Mouse (Mus musculus) lung, postnatal 4 days (tissue): Measurements from ENCODE around the gene P2rx3.

Source experiments
- DNase-seq, 2 experiments: peaks; one replicate each; pipeline ENCODE4 v3.0.0; 2021

Gene P2rx3

DNA sequence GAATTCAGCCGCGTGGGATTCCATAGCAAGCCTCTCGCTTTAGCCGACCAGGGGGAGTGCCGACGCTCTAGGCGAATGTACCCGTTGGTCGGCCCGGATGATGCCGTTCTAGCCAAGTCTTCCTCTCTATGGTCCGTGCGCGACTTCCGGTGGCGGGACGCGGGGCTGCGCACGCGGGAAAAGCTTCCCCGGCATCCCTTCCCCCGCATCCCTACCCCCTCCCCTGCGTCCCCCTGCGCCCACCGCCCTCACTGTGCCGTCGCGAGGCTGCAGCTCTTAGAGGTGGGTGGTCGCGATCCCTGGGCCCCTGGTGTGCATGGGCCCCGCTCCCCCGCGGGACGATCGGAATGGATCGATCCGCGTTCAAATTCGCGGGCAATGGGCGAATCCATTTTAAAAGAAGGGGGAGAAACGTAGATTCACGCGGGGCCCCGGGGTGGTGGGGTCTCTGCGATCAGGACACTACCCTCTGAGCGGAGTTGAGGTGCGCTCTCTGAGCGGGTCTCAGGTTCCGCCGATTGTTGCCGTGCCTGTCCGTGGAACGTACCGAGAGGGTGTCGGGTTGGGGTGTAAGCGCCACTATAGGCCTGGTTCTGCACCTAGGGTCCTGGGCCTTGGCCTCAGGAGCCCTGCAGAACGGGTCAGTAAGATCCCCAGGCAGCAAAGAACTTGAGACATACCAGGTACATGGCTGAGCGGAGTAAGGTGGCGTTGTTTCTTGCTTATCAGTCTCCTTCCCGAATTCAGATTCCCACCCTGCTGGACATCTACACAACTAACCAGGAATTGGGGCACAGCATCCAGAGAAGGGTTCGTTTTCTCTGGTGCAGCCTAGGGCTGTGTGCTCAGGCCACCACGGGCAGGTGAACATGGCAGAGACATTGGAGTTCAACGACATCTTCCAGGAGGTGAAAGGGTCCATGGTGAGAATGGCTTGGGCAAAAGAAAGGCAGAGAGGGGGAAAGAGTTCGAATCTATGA is at the start of gene P2rx3, which contains the start of gene Ssrp1:
Gene P2rx3 (minus strand): TSS at position 416 of the 980 bp plus-strand sequence.
Gene Ssrp1 (plus strand): TSS at position 188 of the 980 bp plus-strand sequence.
- peak; percentile 93 for DNase-seq

DNA sequence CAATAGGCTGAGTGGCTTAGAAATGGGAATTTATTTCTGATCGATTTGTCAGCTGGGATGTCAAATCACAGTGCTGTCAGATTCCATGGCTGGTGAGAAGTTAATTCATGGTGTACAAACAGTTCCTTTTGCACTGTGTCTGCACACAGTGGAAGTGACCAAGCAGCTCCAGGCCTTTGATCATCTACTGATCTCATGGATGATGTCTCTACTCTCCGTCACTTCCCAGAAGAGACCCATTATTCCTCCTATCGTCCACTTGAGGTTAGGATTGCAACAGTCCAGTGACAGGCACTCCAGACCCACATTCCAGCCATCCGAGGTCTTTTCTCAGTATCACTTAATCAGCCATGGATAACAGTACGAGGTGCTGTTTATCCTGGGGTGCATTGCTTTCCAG is 36.5 kb upstream of the P2rx3 start:
- peak; percentile 7 to 43 for DNase-seq

DNA sequence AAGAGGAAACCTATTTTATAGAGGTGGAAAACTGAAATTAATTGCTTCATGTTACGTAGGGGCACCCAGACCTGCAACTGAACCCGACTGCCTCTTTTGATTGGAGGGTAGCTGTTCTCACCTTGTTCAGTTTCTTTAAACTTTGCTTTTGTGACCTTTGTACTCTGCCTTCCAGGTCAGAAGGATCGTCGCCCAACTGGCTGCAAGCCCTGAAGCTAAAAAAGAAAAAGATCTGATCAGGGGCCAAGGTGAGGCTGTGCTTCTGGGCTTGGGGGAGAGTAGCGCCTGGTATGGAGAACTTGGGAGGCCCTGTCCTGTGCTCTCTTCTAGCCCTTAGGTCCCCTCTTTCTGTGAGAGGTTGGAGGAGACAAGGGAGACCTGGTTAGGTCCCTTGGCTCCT is 34.7 kb upstream of the P2rx3 start:
- DNase-seq, result no peak

DNA sequence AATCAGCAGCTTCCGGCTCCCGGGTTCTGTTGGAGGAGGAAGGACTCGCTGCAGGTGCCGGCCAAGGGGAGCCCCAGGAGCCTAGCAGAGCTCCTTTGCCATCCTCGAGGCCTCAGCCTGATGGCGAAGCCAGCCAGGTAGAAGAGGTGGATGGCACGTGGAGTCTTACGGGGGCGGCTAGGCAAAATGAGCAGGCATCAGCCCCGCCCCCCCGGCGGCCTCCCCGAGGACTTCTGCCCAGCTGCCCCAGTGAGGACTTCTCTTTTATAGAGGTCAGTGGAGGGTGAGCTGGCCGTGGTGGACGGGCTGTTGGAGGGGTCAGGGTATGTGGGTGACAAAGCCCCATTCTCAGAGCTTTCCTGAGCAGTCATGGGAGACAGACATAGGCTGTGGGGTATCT is 32.8 kb upstream of the P2rx3 start:
- peak; percentile 5 to 20 for DNase-seq

DNA sequence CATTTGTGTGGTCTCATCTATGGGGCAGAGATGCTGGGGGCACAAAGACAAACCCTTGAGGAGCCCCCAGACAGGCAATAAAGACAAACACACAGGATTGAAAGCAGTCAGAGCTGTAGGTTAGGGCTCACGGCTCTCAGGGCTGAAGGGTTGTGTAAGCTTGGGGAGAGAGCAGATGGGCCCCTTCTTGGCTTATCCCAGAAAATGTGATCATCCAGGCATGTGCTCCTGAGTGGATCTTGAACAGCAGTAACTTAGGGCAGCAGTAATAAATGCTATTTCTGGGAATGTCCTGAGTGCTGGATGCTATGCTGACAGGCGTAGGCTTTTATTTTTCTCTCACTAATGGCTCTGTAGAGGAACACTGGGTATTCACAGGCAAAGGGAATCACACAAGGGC is 31.4 kb upstream of the P2rx3 start:
- peak in 1 of 2 experiments; percentile 11 for DNase-seq

DNA sequence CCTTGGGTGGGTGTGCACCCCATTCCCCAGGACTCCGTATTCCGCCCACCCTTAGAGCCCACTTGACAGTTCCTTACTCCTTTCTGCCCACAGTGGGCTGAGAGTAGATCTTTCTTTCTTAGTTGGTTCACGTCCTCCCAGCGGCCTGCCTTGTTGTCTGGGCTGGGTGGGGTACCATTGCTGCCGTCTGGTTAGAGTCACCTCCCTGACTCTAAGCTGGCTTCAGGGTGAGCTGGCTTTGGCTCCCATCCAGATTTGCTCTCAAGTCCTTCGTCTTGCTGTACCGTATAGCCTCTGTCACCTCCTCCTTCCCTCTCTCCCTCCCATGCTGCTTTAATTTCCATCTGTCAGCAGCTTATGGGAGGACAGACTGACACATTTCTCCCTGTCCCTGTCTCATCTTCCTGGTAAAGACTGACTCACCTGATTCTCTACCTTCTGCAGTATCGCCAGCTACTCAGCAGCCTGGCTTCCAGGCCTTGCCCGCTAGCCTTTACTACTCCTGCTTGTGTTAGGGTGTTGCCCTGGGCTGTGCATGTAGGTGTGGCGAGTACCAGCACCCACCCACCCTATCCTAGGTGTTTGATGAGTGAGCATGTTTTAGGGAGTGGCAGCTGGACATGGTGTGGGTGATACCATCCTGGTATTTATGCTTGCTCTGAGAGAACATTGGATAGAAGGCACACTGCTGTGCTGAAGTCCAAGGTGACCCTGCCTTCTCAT is 30.8 kb upstream of the P2rx3 start:
- DNase-seq, result peak; percentile 25 to 28

DNA sequence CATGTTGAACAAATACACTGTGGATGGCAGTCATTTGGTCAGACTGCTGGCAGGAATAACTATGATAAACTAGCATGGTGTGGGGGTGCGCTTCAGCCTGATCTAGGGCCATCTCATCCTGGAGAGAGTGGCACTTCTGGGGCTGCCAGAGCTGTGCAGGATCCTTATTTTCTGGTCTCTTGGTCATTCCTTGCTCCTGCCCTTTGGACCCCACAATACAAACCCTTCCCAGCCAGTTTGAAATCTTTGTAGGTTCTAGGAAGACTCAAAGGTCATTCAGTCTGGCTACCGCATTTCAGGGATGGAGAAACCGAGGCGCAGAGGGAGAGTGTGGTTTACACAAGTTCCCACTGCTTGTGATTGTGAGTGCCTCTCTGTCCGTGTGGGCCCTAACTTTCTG is 29.7 kb upstream of the P2rx3 start:
- DNase-seq, result no peak

DNA sequence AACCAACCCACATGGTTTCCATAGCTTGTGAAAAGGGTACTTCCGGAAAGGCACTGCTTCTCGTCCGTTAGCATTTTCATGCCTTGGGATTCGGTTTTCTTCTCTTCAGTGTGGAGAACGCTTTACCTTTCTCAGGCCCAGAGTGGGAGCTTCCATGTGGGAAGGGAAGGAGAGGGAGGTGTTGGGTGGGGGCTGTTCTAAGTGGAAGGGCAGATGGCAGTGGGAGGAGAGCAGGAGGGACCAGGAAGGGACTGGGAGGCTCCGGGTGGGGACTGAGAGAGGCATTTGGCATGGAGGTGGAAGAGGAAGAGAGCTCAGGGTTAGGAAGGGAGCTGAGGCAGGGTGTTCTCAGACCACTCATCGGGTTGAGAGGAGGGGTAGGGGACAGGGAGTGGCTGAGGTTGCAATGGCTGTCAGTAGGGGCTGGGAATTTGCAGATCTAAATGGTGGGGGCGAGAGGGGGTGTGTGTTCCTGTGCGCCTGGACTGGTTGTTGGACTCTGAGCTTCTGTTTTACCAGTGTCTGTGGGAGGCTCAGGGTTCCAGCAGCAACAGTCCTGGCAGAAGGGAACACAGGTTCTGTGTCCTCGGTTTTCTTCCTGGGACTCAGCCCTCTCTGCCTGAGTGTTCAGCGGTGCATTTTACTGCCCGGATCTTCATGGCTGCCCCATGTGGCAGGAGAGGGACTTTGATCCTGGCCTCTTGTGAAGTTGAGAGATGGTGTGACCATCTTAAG is 28.0 kb upstream of the P2rx3 start:
- no peak for DNase-seq

DNA sequence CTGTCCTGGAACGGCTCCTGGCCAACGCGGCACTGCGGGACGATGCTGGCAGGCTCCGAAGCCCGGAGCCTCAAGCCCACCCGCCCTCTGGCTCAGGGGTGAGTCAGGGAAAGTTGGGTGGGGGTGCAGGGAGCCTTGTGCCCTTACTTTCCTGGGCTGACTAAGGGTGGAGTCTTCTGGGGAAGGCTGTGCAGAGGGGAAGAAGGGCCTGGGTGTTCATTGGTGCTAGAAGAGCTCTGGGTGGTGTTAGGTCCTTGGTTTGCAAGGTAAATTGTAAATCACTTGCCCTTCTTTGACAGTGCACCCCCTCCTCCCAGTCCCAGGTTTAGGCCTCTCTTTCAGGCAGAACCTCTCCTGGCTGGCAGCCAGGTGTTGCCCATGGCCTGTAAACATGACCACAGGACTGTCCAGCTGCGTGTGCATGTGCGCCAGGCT is 23.9 kb upstream of the P2rx3 start:
- DNase-seq, result peak; percentile 50 to 65

DNA sequence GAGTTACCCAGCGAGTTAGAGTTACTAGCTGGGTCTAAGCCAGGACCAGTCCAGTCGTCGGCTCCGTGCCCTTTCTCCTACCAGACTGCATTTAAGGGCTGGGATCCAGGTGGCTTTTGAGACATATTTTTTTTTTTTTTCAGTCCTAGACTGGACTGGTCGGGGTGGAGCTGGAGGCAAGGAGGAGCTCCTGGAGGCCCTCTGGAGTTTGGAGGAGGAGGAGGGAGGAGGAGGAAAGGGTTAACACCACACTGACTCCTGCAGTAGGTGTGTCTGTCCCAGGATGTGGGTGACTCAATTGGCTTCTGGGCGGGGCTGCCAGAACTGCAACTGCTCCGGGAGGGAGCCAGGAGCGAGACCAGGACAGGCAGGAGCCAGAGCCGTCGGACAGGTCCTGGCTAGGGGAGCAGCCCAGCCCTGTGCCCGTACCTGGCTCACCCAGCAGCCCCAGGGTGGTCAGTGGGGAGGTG is 23.4 kb upstream of the P2rx3 start:
- peak; percentile 80 to 87 for DNase-seq

DNA sequence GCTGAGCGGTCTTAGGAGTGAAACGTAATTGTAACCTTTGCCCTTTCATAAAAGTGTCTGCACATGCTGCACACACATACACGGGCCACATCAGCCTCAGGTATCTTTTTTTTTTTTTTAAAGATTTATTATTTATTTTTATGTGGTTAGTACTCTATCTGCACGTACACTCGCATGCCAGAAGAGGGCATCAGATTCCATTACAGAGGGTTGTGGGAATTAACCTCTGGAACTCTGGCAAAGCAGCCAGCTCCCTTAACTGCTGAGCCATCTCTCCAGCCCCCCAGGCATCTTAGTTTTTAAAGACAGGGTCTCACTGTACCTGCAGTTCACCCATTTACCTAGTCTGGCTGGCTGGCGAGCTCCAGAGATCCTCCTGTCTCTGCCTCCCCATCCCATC is 22.4 kb upstream of the P2rx3 start:
- no peak for DNase-seq

DNA sequence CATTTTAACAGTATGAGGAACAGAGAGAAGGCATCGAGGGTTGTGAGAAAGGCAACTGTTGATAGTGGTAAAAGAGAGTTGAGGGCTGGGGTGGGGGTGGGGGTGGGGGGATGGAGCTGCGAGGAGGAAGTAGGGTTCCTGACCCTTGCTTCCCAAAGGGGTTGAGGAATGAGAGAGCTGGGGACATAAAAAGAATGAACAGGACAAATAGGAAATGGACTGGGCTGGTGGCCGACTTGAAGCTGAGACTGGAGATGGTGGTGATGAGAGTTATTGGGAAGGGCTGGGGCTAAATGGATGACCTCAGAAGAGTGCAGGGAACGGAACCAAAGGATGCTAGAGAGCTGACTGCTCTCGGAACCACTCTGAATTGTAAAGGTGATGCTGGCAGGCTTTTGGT is 19.4 kb upstream of the P2rx3 start:
- DNase-seq, result no peak

DNA sequence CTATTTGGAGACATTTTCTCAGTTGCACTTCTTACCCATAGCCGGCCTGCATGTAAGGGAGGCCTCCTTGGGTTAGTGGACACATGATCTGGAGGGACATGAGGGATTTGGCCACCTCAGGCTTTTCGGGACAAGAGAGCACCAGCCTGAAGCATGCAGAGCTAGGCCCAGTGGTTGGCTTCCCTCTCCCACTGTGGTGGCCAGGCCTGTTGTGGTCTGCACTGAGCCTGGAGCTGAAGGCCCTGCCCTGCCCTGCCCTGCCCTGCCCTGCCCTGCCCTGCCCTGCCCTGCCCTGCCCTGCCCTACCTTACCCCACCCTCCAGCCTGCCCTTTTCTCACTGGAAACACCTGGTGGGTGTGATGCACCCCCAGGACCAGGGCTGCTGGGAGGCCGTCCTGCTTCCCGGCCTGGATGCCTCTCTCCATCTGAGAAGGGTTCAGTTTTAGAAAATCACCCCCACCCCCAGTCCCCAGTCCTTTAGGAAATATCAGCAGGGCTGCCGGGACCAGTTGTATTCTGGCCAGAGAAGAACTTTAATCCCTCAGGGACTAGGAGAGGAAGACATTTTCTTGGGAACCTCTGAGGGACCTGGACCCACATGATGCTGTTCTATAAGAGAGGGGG is 16.0 kb upstream of the P2rx3 start:
- DNase-seq, result peak in 1 of 2 experiments; percentile 17

DNA sequence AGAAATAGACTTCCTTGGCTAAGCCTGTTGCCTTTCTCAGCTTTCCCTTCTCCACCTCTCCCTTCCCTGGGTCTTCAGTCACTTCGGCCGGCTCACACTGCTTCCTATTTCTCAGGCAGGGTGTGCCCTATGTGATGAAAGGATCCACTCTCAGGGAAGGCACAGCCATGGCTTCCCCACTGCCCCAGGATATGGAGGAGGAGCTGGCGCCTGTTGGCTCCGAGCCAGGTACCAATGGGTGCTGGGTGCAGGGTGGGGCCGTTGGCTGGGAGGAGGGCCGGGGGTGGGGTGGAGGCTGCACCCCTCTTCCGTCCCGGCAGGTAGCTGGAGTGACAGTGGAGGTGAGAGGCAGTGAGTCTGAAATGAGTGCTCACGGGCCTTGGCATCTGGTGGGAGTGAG is 13.5 kb upstream of the P2rx3 start:
- DNase-seq, result peak; percentile 79 to 80

DNA sequence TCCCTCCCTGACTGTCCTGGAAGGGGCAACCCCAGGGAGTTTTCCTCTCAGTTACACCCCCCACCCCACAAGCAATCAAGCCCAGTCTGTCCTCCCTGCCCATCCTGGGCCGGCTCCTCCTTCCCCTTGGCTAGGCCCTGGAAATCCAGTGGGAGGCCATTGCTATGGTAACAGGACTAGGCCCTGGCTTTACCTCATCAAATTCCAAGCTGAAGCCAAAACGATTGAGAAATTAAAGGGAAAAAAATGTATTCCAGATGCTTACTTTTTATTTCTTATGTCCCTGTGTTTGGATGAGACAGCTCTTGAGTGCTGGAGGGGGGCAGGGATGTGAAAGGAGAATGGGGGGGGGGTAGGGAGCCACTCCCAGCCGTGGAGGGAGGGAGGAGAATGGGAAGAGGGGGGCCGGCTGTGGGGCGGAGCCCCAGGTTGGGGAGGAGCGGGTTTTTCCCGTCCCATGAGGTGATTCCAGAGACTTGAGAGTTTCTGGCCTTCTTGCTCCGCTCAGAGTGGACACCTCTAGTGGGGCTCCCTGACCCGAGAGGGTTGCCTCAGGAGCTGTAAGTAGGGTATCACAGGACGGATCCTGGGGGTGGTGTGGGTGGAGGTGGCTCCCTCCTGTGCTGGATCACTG is 12.9 kb upstream of the P2rx3 start:
- DNase-seq, result peak; percentile 81 to 88

DNA sequence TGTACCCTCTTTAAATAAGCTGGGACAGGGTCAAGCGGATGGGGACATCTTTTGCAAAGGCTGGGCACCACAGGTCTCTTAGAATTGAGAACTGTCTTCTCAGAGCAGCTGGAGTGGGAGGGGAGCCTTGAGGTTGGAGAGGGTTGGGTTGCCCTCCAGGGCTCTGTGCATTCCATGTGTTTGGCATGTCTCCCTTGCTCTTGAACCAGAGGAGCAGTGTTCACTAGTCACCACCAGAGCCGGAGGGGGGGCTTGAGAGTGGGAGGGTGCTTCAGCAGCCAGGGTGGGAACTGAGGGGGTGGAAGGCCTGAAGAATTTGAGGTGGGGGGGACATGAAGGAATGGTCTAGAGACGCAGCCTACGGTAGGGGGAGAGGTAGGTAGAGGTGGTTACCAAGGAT is 12.0 kb upstream of the P2rx3 start:
- DNase-seq, result peak; percentile 39 to 53

DNA sequence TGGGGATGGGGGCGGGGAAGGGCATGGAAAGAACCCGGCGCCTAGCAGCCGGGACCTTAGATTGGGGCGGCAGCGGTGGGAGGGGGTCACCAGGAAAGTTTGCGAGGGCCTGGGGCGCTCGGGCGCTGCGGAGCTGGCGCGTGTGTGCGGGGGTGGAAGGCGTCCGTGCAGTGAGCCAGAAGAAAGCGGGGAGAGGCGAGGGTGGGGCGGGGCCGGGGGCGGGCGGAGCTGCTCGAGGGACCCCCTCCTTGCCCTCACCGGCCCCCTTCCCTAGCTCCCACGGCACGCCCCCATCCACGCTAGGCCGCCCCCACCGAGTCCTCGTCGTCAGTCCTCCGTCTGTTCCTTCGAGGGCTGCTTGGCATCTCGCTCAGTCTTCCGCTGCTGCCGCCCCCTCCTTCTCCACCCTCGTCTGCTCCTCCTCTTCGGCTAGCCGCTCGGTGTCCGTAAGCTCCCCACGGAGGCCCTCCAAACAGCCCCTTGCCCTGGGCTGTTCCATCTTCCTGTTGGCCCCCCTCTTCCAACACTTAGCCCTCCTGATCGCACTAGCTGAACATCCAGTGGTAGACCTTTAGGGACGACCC is 11.0 kb upstream of the P2rx3 start:
- peak; percentile 84 to 92 for DNase-seq

DNA sequence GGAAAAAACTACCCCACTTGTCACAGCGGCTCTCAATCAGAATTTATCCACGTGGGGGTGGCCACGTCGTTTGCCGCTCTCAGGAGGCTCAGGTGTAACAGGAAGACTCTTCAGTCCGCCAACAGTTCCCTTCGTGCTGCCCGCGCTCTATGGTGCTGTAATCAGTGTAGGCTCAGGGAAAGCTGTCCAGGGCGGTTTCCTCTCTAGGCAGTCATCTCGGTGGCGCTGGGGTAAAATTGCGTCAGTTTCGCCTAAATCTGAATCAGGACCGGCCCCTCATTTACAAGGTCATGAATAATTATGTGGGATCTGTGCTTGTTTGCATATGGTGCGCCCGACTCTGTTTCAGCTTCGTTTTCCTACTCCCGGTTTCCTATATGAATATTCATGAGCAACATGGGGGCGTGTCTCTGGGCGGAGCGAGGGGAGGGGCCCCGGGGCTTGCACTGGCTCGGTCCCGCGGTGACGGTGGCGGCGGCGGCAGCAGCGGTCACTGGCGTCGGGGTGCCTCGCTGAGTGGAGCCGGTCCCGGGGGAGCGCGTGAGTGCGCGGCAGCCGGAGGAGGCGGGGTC is 10.4 kb upstream of the P2rx3 start, which contains the start of gene Tnks1bp1:
Gene Tnks1bp1 (plus strand): TSS at position 427 of the 572 bp plus-strand sequence.
- peak; percentile 98 for DNase-seq

DNA sequence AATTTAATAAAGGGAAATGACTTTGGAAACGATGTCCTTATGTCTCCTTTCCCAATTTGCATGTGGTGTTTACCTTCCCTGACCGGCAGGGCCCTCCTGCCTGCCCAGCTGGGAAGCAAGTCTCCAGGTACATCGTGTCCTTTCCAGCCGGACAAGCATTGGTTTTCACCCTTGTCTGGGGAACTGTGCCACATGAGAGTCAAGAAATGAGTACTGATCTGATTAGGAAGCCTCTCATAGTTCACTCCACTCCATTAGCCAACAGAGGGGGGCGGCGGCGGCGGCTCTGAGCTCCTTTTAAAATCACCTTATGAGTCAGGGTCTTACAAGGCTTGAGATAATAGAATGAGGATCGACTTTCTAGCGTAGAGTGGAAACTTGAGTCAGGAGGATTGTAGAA is 9.8 kb upstream of the P2rx3 start:
- peak in 1 of 2 experiments; percentile 33 for DNase-seq

DNA sequence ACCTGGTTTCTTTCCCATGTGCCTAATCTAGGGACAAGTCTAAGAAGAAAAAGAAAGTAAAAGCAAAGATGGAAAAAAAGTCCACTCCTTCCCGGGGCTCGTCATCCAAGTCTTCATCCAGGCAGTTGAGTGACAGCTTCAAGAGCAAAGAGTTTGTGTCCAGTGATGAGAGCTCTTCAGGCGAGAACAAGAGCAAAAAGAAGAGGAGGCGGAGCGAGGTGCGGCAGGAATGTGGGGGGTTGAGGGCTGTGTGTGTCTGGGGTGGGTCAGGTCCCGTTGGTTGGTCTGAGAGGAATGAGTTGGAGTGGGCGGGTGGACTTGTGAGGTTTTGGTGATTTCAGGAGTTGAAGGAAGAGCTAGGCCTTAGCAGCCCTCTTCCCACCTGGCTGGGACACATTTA is 9.0 kb upstream of the P2rx3 start:
- DNase-seq, result peak in 1 of 2 experiments; percentile 69

DNA sequence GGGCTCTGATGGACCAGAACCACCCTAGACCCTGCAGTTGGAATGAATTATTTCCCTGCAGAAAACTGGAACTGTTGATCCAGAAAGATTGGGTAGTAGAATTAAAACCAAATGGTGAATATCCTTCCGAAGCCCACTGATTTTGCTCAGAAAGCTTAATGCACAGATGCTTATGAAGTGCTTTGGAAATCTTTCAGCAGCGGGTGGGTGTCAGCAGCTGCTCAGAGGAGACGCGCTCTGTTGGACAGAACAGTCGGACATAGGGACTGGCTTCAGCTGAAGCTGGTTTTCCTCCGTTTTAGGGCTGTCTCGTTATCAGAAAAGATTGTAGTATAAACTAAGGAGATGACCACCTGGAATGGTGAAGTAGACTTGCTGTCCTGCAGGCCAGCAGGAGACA is 6.4 kb upstream of the P2rx3 start:
- DNase-seq, result peak in 1 of 2 experiments; percentile 12
